ENCODE assay signal across 15 mouse cellular contexts in the genomic region with DNA sequence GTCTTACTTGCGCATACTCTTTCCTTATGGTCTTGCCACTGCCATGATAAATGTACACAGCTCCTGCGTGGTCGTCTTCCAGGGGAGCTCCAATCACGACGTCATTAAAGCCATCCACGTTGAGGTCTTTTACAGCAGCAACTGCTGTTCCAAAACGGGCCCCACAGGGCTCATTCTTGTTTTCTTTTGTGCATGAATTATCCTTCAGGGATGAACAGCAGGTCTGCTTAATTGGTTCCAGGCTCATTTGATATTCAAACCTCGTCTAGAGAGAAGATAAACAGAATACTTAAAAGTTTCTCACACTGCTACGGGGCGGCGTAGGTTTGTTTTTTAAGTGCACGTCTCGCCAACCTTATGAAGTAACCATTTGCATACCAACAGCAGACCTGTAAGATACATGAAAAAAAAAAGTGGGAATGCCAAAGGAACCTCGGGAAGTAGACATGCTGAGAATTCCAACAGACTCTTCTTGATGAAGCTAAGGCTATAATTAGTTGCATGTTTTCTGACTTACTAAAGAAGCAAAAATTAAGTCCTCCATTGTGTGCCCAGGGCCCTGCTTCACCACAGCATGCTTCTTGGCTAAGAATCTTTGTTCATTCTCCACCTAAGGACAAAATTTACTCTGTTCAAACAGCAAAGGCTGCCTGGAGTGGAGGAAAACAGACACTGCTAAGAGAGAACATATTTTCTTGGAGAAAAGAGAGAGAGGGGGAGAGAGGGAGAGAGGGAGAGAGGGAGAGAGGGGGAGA.
DNase-seq lines count a peak whose midpoint lies in the region; ATAC-seq and TF ChIP-seq lines count a peak whose summit lies in the region.
"Had no signal": no experiment of that assay in that cellular context is flagged by ENCODE, and none has a peak within 500 bp of the region (broad histone marks: within the 10 kb centered on the region; RNA-seq: fewer than 3 reads in every experiment).

No protein-coding gene starts in this region.

- no peak overlapping the region for H3K4me3 ChIP-seq in hindbrain, embryonic 11.5 days (ENCODE audit: low read depth, low read length)
- no peak overlapping the region for H3K4me3 ChIP-seq in hindbrain, embryonic 10.5 days
- no peak overlapping the region for H3K4me3 ChIP-seq in embryonic facial prominence, embryonic 14.5 days (ENCODE audit: low read depth, low read length)
- no peak overlapping the region for H3K4me3 ChIP-seq in hindbrain, embryonic 16.5 days (ENCODE audit: low read length)
- H3K4me3 ChIP-seq in midbrain, postnatal 0 days (ENCODE audit: low read depth, low read length), result no peak overlapping the region
- H3K4me3 ChIP-seq: heart, adult 2 months; left cerebral cortex, adult 2 months; liver, embryonic 15.5 days had no signal

- no peak overlapping the region for H3K9ac ChIP-seq in hindbrain, embryonic 11.5 days (ENCODE audit: low read depth, low read length)
- no peak overlapping the region for H3K9ac ChIP-seq in embryonic facial prominence, embryonic 14.5 days (ENCODE audit: low read depth, low read length)
- H3K9ac ChIP-seq in hindbrain, embryonic 16.5 days (ENCODE audit: low read depth, low read length), result no peak overlapping the region
- H3K9ac ChIP-seq in midbrain, postnatal 0 days (replicated peaks; ENCODE audit: low read length, poor library complexity, severe bottlenecking), result no peak overlapping the region
- H3K9ac ChIP-seq: liver, embryonic 15.5 days had no signal

- H3K36me3 ChIP-seq in hindbrain, embryonic 11.5 days (ENCODE audit: control insufficient read depth, insufficient read depth, low read length), result no peaks in the 10 kb centered on the region
- no peaks in the 10 kb centered on the region for H3K36me3 ChIP-seq in hindbrain, embryonic 10.5 days
- H3K36me3 ChIP-seq in embryonic facial prominence, embryonic 14.5 days (ENCODE audit: control insufficient read depth, insufficient read depth, low read length), result no peaks in the 10 kb centered on the region
- H3K36me3 ChIP-seq in hindbrain, embryonic 16.5 days (ENCODE audit: control insufficient read depth, insufficient read depth, low read length), result no peaks in the 10 kb centered on the region
- H3K36me3 ChIP-seq in midbrain, postnatal 0 days (ENCODE audit: insufficient read depth, low read length), result no peaks in the 10 kb centered on the region
- H3K36me3 ChIP-seq: liver, embryonic 15.5 days had no signal

- no peak for TF ChIP-seq CTCF in midbrain, postnatal 0 days (IDR thresholded peaks at IDR 0.05)

- 43% methylated on average over 14 of the region's 14 CpGs for WGBS in hindbrain, embryonic 11.5 days
- 46% methylated on average over 14 of the region's 14 CpGs for WGBS in hindbrain, embryonic 10.5 days
- 25% methylated on average over 14 of the region's 14 CpGs for WGBS in embryonic facial prominence, embryonic 14.5 days
- WGBS in hindbrain, embryonic 16.5 days, result 24% methylated on average over 14 of the region's 14 CpGs
- WGBS in midbrain, postnatal 0 days, result 32% methylated on average over 14 of the region's 14 CpGs

- no peaks in the 10 kb centered on the region for H3K9me3 ChIP-seq in hindbrain, embryonic 11.5 days (ENCODE audit: control insufficient read depth, low read length)
- no peaks in the 10 kb centered on the region for H3K9me3 ChIP-seq in hindbrain, embryonic 10.5 days
- H3K9me3 ChIP-seq in embryonic facial prominence, embryonic 14.5 days (ENCODE audit: control insufficient read depth, low read length), result no peaks in the 10 kb centered on the region
- no peaks in the 10 kb centered on the region for H3K9me3 ChIP-seq in hindbrain, embryonic 16.5 days (ENCODE audit: control insufficient read depth, low read length)
- H3K9me3 ChIP-seq in midbrain, postnatal 0 days (ENCODE audit: low read length), result no peaks in the 10 kb centered on the region
- H3K9me3 ChIP-seq: liver, embryonic 15.5 days had no signal

- H3K27ac ChIP-seq in hindbrain, embryonic 11.5 days (ENCODE audit: low read depth, low read length), result no peak overlapping the region
- no peak overlapping the region for H3K27ac ChIP-seq in hindbrain, embryonic 10.5 days
- H3K27ac ChIP-seq in embryonic facial prominence, embryonic 14.5 days (replicated peaks; ENCODE audit: low read depth, low read length), result no peak overlapping the region
- H3K27ac ChIP-seq in hindbrain, embryonic 16.5 days (ENCODE audit: low read depth, low read length), result no peak overlapping the region
- no peak overlapping the region for H3K27ac ChIP-seq in midbrain, postnatal 0 days (ENCODE audit: low read depth, low read length)
- H3K27ac ChIP-seq: heart, adult 2 months; left cerebral cortex, adult 2 months; liver, embryonic 15.5 days; stomach, postnatal 0 days had no signal

- no peaks in the 10 kb centered on the region for H3K27me3 ChIP-seq in hindbrain, embryonic 11.5 days (ENCODE audit: control insufficient read depth, insufficient read depth, low read length)
- no peaks in the 10 kb centered on the region for H3K27me3 ChIP-seq in hindbrain, embryonic 10.5 days (ENCODE audit: insufficient read depth, poor library complexity, severe bottlenecking)
- no peaks in the 10 kb centered on the region for H3K27me3 ChIP-seq in embryonic facial prominence, embryonic 14.5 days (replicated peaks; ENCODE audit: control insufficient read depth, insufficient read depth, low read length)
- no peaks in the 10 kb centered on the region for H3K27me3 ChIP-seq in hindbrain, embryonic 16.5 days (replicated peaks; ENCODE audit: control insufficient read depth, insufficient read depth, low read length)
- no peaks in the 10 kb centered on the region for H3K27me3 ChIP-seq in midbrain, postnatal 0 days (ENCODE audit: insufficient read depth, low read length)
- H3K27me3 ChIP-seq: liver, embryonic 15.5 days had no signal

- DNase-seq in hindbrain, embryonic 11.5 days (ENCODE audit: low spot score), result no peak
- DNase-seq in hindbrain, embryonic 10.5 days (ENCODE audit: low spot score), result no peak
- peak; percentile 68 for DNase-seq in embryonic facial prominence, embryonic 14.5 days (ENCODE audit: low spot score)
- peak; percentile 61 for DNase-seq in midbrain, postnatal 0 days (ENCODE audit: low spot score)
- no peak for DNase-seq in urinary bladder, adult 2 months (ENCODE audit: low spot score)
- DNase-seq in left cerebral cortex, postnatal 36 days (ENCODE audit: low spot score in 2 of 2), result no peak
- no peak for DNase-seq in gastrocnemius, adult 18-20 months (ENCODE audit: low spot score)
- DNase-seq: adrenal gland, postnatal 14 days; cerebellum, adult 8-10 months; heart, adult 2 months had no signal

- H3K4me2 ChIP-seq in hindbrain, embryonic 11.5 days (replicated peaks; ENCODE audit: low read depth, low read length), result no peak overlapping the region
- H3K4me2 ChIP-seq in embryonic facial prominence, embryonic 14.5 days (ENCODE audit: low read depth, low read length), result peak overlapping the region; percentile 11; the same call in 1 of the 2 replicates
- peak overlapping the region; percentile 40 for H3K4me2 ChIP-seq in hindbrain, embryonic 16.5 days (ENCODE audit: low read length)
- H3K4me2 ChIP-seq in midbrain, postnatal 0 days (ENCODE audit: low read depth, low read length, poor library complexity, severe bottlenecking), result peak overlapping the region; percentile 20; the same call in 1 of the 2 replicates
- H3K4me2 ChIP-seq: liver, embryonic 15.5 days had no signal

- intact Hi-C loops in left cerebral cortex, postnatal 36 days (cut with DNase I), result no loop called here

- H3K4me1 ChIP-seq in hindbrain, embryonic 11.5 days (replicated peaks; ENCODE audit: control insufficient read depth, insufficient read depth, low read length), result no peaks in the 10 kb centered on the region
- peaks cover 6% of the 10 kb centered on the region for H3K4me1 ChIP-seq in hindbrain, embryonic 10.5 days (replicated peaks)
- H3K4me1 ChIP-seq in embryonic facial prominence, embryonic 14.5 days (ENCODE audit: control insufficient read depth, insufficient read depth, low read length), result no peaks in the 10 kb centered on the region
- H3K4me1 ChIP-seq in hindbrain, embryonic 16.5 days (ENCODE audit: control insufficient read depth, insufficient read depth, low read depth, low read length), result no peaks in the 10 kb centered on the region; the same call in 1 of the 2 replicates
- H3K4me1 ChIP-seq in midbrain, postnatal 0 days (ENCODE audit: insufficient read depth, low read length), result peaks cover 3% of the 10 kb centered on the region; the same call in 1 of the 2 replicates
- H3K4me1 ChIP-seq: liver, embryonic 15.5 days had no signal

- ATAC-seq in hindbrain, embryonic 11.5 days (ENCODE audit: low FRiP score), result peak; percentile 38; the same call in 1 of the 2 replicates
- peak; percentile 47; the same call in 1 of the 2 replicates for ATAC-seq in embryonic facial prominence, embryonic 14.5 days (ENCODE audit: low read depth)
- ATAC-seq in hindbrain, embryonic 16.5 days, result peak; percentile 87
- peak; percentile 58 for ATAC-seq in midbrain, postnatal 0 days (ENCODE audit: low FRiP score)
- ATAC-seq: intestine, postnatal 0 days had no signal

Comparison
In these comparisons a context has a peak if more than half of its experiments do, and no peak if none do; other contexts are left out.
1. DNase-seq: peak in embryonic facial prominence, embryonic 14.5 days (single experiment) and midbrain, postnatal 0 days (single experiment); none in hindbrain, embryonic 11.5 days (single experiment), hindbrain, embryonic 10.5 days (single experiment), urinary bladder, adult 2 months (single experiment), left cerebral cortex, postnatal 36 days (0 of 2) and gastrocnemius, adult 18-20 months (single experiment).
2. Peak in every context shown above with its lines, with median percentiles within 50 percentile points of each other: ATAC-seq.